Mouse (Mus musculus) C2C12 (cell line): Measurements from ENCODE around the gene Slc7a1. TPM values are rescaled to one million over a fixed set of nuclear protein-coding genes. Genes with fewer than 3 reads are reported as not detected.

Experiments used
- H3K27me3 ChIP-seq: one replicate; pipeline ENCODE4 v1.6.1; 2011; ENCODE audit not compliant: control insufficient read depth, insufficient read depth, insufficient read length
- H3K36me3 ChIP-seq: one replicate; pipeline ENCODE4 v1.6.1; 2011; ENCODE audit not compliant: control insufficient read depth, insufficient read depth
- H3K4me3 ChIP-seq: one replicate; pipeline ENCODE4 v1.5.1; 2011; ENCODE audit warnings: mild to moderate bottlenecking, control low read depth; ENCODE audit not compliant: poor library complexity, insufficient read depth, severe bottlenecking
- H3K79me2 ChIP-seq: one replicate; pipeline ENCODE4 v1.6.1; 2011; ENCODE audit not compliant: control insufficient read depth, insufficient read depth
- H3K79me3 ChIP-seq: one replicate; pipeline ENCODE4 v1.6.1; 2011; ENCODE audit warnings: low read depth, control low read depth
- H3ac ChIP-seq: one replicate; pipeline ENCODE3; 2011; ENCODE audit warnings: low read depth; ENCODE audit not compliant: control insufficient read depth, insufficient read length
- CEBPB ChIP-seq: IDR thresholded peaks from one replicate; pipeline ENCODE4 v1.6.1; 2011; ENCODE audit warnings: low read depth, mild to moderate bottlenecking, control low read depth, moderate library complexity
- CTCF ChIP-seq: IDR thresholded peaks from one replicate; pipeline ENCODE4 v1.5.1; 2011; ENCODE audit not compliant: control insufficient read depth, insufficient read depth, insufficient read length
- FOSL1 ChIP-seq: IDR thresholded peaks from one replicate; pipeline ENCODE4 v1.8.0; 2011; ENCODE audit warnings: mild to moderate bottlenecking, low read length; ENCODE audit not compliant: poor library complexity, insufficient read depth, severe bottlenecking
- MAX ChIP-seq: IDR thresholded peaks from one replicate; pipeline ENCODE4 v1.6.1; 2011; ENCODE audit warnings: mild to moderate bottlenecking, control low read depth
- MYOD1 ChIP-seq: IDR thresholded peaks from one replicate; pipeline ENCODE4 v1.6.1; 2011; ENCODE audit warnings: low read depth; ENCODE audit not compliant: control insufficient read depth, insufficient read length
- MYOG ChIP-seq: IDR thresholded peaks from one replicate; pipeline ENCODE4 v1.6.1; 2011; ENCODE audit not compliant: control insufficient read depth, insufficient read length; ENCODE audit errors: extremely low read depth
- USF1 ChIP-seq: IDR thresholded peaks from one replicate; pipeline ENCODE4 v1.6.1; 2011; ENCODE audit warnings: low read depth, mild to moderate bottlenecking, control low read depth, moderate library complexity
- polyA plus RNA-seq: library from polyadenylated mRNA; unstranded; fragments of >200 nt; fragmentation: generic; extraction: Trizol; gene quantifications from one replicate; pipeline ENCODE4 v1.2.1, GENCODE M21; 2012; ENCODE audit warnings: missing spikeins

Slc7a1 gene
- polyA plus RNA-seq, 1 experiment: 34.6 TPM

DNA sequence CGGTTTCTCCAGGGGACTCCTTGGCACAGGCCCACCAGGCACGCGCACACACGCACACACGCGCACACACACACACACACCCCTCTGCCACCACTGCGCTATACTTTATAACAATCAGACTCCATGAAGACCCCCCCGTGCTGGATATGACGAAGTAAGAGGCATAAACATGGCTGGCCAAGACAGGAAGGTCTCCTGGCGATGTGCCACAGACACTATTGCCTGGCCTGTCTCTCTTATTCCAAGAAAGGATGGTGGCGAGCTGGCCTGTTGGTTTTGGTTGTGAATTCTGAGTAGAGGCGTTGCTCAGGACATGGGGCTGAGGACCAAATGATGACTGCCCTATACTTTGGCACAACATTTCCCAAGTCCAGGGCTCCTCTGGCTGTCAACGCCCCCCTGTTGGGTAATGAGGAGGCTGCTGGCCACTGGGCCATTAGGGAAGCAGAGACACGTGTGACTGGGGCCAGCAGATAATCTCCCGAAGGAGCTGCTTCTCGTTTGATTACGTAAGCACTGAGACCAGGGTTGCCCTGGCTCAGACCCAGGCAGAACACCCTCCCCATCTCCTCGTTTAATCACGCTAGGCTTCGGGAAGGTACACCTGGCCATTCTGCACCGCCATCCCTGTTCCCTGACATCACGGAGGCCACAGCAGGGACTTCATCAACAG is 36.1 kb downstream of the Slc7a1 start:
- Histone ChIP-seq H3K79me2 (peaks cover 91% of the 10 kb centered on the region), H3K79me3 (peaks cover 42% of the 10 kb centered on the region), H3ac (no peak overlapping the region)

DNA sequence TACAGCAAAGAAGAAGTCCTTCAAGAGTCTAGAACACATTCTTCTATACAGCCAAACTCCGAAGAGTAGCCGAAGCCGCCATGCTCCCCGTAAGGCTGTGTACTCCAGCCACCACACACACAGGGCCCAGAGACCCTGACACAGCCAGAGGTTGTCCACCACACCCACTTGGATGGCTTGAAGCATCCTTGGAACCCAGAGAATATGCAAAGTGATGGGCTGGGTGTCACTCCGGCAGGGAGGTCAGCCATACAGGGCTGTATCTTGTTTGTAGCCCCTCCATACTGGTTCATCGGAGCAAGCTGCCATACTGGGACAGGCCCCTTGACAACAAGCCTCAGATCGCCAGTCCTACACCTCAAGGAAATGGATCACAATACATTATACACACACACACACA is 37.4 kb downstream of the Slc7a1 start:
- peaks cover 62% of the 10 kb centered on the region for H3K36me3 ChIP-seq
- no peaks in the 10 kb centered on the region for H3K27me3 ChIP-seq
- no peak overlapping the region for H3ac ChIP-seq
- H3K4me3 ChIP-seq: peak overlapping the region; percentile 6
- peaks cover 49% of the 10 kb centered on the region for H3K79me3 ChIP-seq
- TF ChIP-seq CEBPB: no peak
- TF ChIP-seq MYOG: no peak
- TF ChIP-seq FOSL1: no peak
- TF ChIP-seq CTCF: no peak
- TF ChIP-seq MAX: no peak
- no peak for TF ChIP-seq USF1
- no peak for TF ChIP-seq MYOD1
- peaks cover 91% of the 10 kb centered on the region for H3K79me2 ChIP-seq

More for the DNA sequence above, 36.1 kb downstream of the Slc7a1 start:
- no peak for TF ChIP-seq CEBPB
- no peak for TF ChIP-seq MAX
- TF ChIP-seq MYOD1: no peak
- TF ChIP-seq FOSL1: no peak
- no peak for TF ChIP-seq CTCF
- no peak for TF ChIP-seq USF1
- TF ChIP-seq MYOG: no peak
- H3K27me3 ChIP-seq: no peaks in the 10 kb centered on the region
- H3K4me3 ChIP-seq: no peak overlapping the region
- peaks cover 52% of the 10 kb centered on the region for H3K36me3 ChIP-seq

DNA sequence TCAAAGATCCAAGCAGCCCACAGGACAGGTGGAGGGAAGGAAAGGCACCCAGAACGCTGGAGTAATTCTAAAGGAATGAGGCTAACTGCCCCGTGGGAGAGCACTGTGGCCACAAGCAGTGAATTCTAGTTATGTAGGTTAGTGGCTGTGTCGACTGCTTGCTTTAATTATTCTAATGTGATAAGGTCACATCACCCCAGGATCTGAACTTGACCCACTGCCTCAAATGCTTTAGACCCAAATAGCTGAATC is 38.0 kb downstream of the Slc7a1 start:
- Histone ChIP-seq H3K4me3 (no peak overlapping the region), H3K79me2 (peaks cover 91% of the 10 kb centered on the region), H3ac (no peak overlapping the region), H3K36me3 (peaks cover 56% of the 10 kb centered on the region), H3K79me3 (peaks cover 46% of the 10 kb centered on the region), H3K27me3 (no peaks in the 10 kb centered on the region)
- TF ChIP-seq MAX (no peak), USF1 (no peak), MYOD1 (peak; percentile 94), FOSL1 (no peak), CEBPB (no peak)

DNA sequence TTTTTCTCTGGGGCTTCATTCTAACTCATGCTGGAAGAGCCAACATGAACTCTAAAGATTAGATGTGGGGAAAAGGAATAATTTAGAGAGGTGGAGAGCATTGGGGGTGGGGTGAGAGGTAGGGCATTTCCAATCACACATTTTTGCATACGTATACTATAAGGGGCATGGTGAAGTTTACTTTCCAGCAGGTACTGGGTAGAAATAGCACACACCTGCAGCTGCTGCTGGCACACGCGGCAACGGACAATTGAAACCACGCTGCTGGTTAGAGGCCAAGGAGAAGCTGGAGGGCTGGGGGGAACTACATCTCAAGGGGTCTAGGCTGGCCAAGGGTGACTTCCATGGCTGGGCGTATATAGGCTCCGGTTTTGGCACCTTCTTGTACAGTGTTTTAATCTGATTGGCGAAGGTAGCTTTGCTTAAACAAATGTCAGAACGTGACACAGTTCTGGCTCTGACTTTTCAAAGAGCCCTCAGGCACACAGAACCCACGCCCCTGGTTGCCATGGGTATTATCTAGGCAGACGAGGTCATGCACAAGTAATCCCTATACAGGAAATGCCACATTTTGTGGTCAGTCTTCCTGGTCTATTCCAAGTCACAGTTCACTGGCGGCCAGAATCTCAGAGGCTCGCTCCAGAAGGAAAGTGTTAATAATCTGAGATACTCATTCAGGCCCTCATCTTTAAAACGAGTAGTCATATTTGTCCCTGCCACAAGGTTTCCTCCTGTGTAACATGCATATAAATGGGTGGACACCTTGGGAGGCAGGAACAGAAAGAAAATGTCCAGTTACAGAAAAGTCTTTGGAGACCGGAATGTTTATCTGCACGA is 38.6 kb downstream of the Slc7a1 start:
- no peaks in the 10 kb centered on the region for H3K27me3 ChIP-seq
- H3K79me3 ChIP-seq: peaks cover 45% of the 10 kb centered on the region
- H3K4me3 ChIP-seq: no peak overlapping the region
- peak; percentile 18 for TF ChIP-seq MAX
- TF ChIP-seq USF1: no peak
- peaks cover 56% of the 10 kb centered on the region for H3K36me3 ChIP-seq
- peaks cover 91% of the 10 kb centered on the region for H3K79me2 ChIP-seq
- peak overlapping the region; percentile 30 for H3ac ChIP-seq

DNA sequence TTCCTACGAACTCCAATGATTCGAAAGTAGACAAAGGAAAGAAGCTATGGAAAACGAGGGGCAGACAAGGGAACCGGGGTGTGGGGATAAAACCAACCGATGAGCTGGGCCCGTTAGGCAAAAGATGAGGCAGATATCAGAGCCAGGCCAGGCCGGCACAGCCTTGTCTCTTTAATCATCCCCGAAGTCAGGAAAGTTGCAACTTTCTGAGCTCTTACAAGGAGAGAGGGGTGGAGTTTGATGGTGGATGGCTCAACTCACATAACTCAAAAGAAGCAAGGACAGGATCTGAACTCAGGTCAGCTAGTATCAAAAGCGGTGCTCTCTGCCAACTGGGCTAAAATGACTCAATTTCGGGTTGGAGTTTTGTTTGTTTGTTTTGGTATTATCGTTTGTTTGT is 40.6 kb downstream of the Slc7a1 start:
- TF ChIP-seq MYOG (no peak), USF1 (no peak), MYOD1 (no peak), CEBPB (no peak), FOSL1 (no peak), CTCF (no peak), MAX (no peak)
- peaks cover 49% of the 10 kb centered on the region for H3K36me3 ChIP-seq
- H3K4me3 ChIP-seq: no peak overlapping the region
- H3K27me3 ChIP-seq: no peaks in the 10 kb centered on the region
- H3ac ChIP-seq: no peak overlapping the region
- peaks cover 91% of the 10 kb centered on the region for H3K79me2 ChIP-seq
- H3K79me3 ChIP-seq: peaks cover 45% of the 10 kb centered on the region

DNA sequence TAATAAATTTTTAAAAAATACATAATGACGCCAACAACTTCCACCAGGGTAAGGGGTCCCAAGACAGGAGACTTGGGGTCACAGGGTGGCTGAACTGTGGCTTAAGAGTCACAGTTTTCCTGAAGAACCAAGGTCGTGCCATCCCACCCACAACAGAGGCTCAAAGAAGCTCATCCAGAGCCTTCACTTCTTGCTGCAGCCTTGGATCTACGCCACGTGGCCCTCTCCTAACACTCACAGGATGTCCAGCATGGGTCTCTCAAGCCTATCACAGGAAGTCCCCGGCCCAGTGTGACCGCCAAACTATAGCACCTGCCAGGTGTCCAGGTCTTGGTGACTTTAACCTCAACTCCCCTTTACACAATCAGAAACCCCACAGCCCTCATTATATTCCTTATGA is 42.5 kb downstream of the Slc7a1 start:
- Histone ChIP-seq H3K4me3 (no peak overlapping the region), H3K36me3 (peaks cover 56% of the 10 kb centered on the region), H3K79me2 (peaks cover 84% of the 10 kb centered on the region), H3K79me3 (peaks cover 42% of the 10 kb centered on the region), H3K27me3 (no peaks in the 10 kb centered on the region), H3ac (no peak overlapping the region)
- TF ChIP-seq USF1: no peak
- no peak for TF ChIP-seq MYOD1
- TF ChIP-seq CEBPB: no peak
- TF ChIP-seq MAX: no peak
- TF ChIP-seq CTCF: no peak
- no peak for TF ChIP-seq MYOG
- TF ChIP-seq FOSL1: no peak
